Mouse (Mus musculus): ENCODE results near the gene Slc25a26.

The Slc25a26 gene

DNA sequence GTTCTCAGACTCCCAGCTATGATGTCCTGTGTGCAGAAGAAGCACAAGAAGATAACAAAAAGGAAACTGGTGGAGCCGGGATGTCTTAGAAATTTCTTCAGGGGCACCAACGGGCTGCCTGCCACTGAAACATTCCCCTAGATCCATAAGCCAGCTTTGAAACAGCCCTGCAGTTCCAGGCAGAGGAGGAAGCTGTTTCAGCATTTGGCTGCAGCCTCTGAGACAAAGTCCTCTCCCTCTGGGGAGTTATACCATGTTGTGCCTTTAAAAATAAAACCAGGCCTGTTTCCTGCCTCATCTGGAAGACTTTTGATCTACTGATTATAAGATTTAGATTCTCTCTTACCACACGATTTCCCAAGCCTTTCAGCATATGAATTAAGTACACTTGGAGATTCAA, 144.5 kb downstream of the Slc25a26 start:
- DNase-seq: no peak

DNA sequence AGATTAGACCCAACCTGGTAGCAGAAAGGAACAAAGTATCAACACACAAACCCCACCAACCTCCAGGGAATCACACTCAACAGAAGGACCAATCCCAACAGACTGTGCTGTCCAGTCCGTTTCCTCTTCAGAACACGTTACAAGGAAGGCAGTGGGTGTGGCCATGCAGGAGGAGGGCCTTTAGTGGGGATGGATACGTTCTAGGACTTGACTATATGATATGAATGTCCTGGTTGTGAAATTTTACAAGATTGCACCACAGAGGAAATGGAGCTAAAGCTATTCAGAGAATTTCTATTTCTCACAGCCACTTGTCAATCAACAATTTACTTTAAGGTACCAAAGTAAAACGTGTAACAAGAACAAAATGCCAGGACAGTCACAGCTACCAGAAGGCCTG, 145.6 kb downstream of the Slc25a26 start:
- DNase-seq: no peak

DNA sequence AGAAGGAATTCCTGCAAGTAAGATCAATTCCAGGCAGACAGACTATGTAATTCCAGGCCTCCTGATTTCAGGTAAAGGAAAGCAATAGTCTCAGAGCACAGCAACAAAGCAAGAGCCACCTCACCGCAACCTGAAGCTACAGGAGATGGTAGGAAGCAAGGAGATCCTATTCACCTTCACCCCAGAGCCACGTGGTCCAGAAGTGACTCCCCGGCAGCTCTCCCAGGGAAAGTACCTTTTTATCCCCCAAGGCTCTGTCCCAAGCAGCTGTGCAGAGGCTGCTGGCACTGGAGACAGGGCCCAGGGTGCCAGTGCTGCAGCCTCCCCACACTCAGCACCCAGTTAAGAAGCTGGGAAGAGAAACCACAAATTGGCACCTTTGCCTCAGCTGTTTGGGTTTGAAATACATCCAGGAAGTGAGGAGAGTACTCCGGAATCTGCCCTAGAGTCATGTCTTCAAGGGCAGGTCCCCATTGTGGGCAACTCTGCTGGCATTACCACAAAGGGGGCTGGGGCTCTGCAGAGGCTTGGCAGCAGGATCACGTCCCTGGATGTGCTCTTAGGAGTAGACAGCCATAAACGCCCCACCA, 146.2 kb downstream of the Slc25a26 start:
- DNase-seq: no peak

DNA sequence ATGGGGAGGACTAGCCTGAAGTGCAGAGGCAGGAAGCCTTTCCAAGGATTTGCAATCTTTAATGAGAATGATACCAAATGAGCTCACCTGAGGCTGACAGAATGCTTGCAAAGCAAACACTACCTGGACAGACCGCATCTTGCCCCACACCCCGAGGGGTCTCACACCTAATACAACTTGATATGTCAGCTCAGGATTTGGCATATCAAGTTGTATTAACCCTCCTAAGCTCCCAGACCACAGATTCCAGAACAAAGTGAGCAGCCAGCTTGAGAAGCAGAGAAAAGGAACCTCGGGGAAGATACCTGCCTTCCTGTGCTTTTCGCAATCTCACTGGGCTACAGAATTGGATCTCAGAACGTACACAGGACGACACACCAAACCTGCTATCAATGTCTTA, 146.8 kb downstream of the Slc25a26 start:
- no peak for DNase-seq

DNA sequence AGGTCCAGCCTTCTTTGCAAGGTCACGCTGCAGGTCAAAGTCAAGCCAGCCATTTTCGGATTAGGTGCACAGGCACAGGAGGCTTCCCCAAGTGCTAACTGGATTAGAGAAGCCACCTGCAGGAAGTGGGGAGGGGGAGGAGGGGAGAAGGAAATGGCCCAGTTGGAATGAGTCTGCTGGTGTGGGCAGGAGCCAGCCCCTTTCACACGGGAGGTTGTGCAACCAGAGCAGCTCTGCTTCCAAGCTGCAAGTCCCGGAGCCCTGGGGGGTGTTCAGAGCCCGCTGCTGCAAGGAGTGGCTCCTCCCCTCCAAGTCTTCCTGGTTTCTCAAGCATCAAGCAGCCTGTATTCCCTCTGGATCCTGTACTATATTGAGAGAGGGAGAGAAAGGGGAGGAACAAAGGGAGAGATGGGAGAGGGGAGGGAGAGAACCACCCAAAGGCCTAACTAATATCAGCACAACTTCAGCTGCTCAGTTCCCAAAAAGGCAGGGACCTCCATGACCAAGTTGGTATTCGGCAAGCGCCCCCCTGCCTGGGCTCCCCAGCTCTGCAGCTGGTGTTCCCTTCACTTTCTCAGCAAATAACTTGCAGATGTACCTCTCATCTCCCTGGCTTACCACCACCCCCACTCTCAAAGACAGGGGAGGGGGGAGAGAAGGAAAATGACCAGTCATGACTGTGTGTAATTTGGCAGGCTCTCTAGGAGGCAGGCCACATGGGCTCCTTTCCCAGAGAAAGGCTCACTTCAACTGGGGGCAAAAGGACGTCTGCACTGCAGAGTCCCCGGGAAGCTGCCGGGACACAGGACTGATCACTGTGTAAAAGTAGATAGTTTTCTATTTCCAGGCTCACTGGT, 147.7 kb downstream of the Slc25a26 start:
- peak; percentile 58 for DNase-seq

DNA sequence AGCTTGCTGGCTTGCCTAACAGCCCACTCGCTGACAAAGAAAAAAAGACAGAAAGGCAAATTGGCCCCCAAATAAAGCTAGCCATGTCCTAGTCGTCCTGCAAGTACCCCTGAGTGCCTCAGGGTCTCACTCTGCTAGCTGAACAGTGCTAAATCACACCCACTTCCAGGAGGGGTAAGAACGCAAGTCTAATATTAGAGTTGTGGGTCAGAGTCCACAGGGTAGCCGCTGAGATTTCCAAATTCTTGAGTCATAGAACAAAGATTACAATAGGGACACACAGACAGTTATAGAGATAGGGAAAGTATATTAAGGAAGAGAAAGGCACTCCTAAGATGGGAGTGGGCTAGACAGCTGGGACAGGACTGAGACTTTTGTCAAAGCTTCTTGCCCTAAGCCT, 148.4 kb downstream of the Slc25a26 start:
- no peak for DNase-seq

DNA sequence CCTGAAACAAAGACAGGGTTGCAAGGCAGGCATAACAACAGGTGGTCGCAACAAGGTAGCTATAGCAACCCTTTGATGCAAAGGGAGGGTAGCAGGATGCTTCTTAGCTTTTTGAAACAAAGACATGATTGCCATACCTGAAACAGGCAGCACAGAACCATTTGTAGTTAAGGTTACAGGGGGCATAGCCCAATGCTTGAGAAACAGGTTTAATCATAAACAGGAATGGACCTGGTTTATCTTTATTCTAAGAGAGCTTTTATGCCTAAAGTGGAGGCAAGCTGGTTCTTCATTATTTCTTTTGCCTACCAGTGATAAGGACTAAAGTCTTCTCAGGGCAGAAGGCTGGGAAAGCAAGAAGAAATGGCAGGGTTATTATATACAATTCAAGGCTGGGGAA, 149.5 kb downstream of the Slc25a26 start:
- DNase-seq: no peak

DNA sequence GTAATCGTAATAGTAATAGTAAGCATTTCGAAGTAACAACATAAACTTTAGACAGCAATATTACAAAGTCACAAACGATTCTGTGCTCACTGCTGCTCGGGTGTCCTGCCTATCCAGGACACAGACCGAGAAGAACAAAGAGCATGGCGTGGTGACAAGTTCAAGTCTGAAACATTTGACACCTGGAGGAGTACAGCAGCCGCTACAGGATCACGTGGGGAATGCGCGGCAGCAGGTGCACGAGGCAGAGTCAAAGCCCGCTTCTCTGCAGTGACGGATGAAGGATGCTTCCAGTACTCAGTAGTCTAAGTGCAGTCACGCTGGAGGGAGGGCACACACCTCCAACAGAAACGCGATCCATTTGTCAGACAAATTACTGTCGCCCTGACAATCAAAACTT, 151.4 kb downstream of the Slc25a26 start:
- no peak for DNase-seq

DNA sequence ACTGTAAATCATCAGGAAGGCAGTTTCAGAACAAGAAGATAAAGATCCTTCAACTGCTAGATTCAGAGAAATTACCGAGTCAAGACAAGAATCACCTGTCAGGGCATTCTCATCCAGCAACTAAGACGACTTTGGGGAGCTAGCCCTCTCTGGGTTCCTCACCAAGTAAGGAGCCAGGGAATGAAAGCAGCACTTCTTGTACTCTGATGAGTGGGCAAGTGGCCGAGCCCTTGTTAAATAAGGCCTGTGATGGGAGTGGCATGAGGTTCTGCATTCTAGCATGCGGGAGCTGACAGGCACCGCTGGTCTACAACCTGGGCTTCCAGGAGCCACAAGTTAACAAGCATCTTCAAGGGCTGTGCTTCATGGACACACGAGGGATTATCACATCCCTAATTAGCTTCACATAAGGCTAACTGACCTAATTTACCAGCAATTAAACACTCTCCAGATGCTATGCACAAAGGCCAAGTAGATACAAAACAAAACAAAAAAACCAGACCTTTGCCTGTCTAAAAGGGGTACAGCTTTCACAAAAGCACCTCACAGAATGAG, 152.6 kb downstream of the Slc25a26 start:
- peak; percentile 73 for DNase-seq

DNA sequence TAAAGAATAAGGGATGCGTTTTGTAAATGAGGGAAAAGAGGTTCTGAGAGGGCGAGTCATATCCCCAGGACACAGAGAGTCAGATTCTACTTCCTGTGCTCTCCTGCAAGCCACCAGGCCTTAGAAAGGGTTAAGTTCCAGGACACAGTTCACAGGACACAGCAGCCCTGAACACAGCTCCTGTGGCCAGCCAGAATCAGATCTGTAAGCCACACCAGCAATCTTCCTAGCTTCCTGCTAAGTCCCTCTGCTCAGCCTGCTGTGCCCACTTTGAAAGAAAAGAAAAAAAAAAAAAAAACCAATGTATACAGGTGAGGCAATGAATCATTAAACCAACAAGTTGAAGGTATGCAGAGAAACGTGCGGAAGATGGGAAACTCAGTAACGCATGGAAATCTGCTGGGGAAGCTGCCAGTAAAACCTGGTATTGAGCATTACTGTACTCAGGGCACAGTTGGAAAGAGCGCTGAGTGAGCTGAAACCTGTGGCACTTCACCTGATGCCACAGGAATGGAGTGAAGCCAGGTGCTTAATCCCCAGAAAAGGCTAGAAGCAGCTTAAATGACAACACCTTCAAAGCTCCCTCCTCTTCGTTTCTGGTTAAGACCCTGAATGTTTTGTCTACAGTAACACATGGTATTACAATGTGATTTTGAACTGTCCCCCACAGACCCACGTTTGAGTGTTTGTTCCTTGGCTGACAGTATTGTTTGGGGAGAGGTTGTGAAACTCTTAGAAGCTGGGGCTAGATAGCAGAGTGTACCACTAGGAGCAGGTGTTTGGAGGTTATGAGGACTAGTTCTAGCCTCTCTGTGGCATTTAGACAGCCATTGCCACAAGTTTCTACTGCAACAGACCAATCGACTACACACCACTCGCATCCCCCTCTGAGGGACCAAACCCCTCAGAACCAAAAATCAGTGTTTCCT, 153.5 kb downstream of the Slc25a26 start:
- DNase-seq: no peak

Measured in retina, postnatal 1 day (tissue).